Mouse (Mus musculus): ENCODE measurements around the gene Tbcb. TPM values are rescaled to one million over a fixed set of nuclear protein-coding genes. Genes with fewer than 3 reads are reported as not detected.
"Not testable (repeated sequence)": the region's sequence is repeated elsewhere in the genome, so short reads cannot be mapped to it uniquely, and the experiment has no call there.

The Tbcb gene
- polyA plus RNA-seq, 1 experiment from 2014 or later, result 176 TPM

DNA sequence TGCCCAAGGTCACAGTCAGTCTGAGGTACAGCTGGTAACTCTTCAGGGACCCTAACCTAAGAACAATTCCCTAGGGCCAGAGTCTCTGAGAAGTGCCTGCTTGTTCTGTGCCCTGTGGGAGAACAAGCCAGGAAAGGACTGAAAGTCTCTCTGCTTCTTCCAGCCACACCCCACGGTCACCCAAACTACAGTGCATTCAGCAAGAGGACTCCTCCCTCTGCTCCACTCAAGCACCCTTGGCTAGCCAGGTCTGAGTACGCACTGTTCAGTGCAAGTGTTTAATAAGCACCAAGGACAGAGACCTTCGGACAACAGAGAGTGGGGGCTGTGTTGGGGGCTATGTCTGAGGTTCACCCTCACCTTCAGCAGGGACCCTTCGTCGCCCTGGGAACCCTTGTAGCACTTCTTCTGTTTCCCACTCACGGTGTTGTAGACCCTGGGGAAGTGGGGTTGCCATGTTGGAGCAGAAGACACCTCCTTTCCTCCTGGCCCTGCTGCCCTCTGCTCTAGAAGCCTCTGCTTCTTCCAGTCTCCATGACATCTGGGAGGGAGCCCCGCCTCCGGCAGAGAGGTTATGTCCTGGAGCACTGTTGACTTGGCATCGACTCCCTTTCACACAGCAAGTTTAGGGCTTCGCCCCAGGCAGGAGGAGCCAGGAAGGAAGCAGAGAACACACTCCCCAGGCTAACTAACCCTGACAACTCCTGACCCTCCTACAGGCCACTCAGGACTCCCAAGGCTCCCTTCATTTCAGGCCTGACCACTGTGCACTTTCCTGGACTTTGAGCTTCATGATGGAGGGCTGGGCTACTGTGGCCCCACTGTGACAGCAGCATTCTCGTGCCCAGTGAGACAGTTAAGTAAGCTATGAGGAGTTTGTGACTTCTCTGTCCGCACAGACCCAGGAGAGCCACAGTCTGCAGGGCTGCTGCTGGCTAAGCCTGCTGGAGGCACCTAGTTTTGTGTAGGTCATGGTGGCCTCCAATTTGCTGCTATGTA lies 20.2 kb upstream of the Tbcb start:
- 80% methylated on average over 12 of the region's 12 CpGs for WGBS
- Histone ChIP-seq H3K36me3 (ENCODE audit: insufficient read depth, low read length) (0 out of 2 replicates have a peak, but pooled peaks cover 11% of the 10 kb centered on the region), H3K9ac (ENCODE audit: low read depth, low read length) (no peak overlapping the region), H3K27ac (no peak overlapping the region), H3K4me1 (replicated peaks; ENCODE audit: insufficient read depth, low read length) (no peaks in the 10 kb centered on the region), H3K27me3 (ENCODE audit: insufficient read depth, low read length) (no peaks in the 10 kb centered on the region), H3K4me3 (replicated peaks; ENCODE audit: low read depth, low read length) (no peak overlapping the region), H3K9me3 (replicated peaks; ENCODE audit: low read length) (no peaks in the 10 kb centered on the region), H3K4me2 (ENCODE audit: low read length) (no peak overlapping the region)
- no peak for TF ChIP-seq CTCF (IDR thresholded peaks at IDR 0.05; ENCODE audit: low read depth)
- ATAC-seq (replicated peaks; ENCODE audit: low FRiP score, low read depth) (peak; percentile 49; the same call in 1 of the 2 replicates), DNase-seq (ENCODE audit: low spot score) (peak; percentile 1)

DNA sequence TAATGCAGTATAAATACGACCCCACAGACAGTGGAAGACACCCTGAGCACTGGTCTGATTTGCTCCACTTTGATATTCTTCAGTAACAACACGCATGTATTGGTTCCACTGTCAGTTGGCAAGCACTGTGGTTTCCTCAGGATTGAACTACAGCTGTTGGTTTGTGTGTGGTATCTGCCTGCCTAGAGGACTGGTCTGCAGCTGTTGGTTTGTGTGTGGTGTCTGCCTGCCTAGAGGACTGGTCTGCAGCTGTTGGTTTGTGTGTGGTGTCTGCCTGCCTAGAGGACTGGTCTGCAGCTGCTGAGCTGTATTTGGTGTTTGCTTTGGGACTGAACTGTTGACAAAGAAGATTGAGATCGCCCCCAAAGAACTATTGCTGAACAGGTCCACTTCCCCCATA lies 5.3 kb upstream of the Tbcb start:
- H3K4me2 ChIP-seq (ENCODE audit: low read length); H3K27me3 ChIP-seq (ENCODE audit: insufficient read depth, low read length); H3K9me3 ChIP-seq (replicated peaks; ENCODE audit: low read length); ATAC-seq (replicated peaks; ENCODE audit: low FRiP score, low read depth); H3K4me1 ChIP-seq (replicated peaks; ENCODE audit: insufficient read depth, low read length); DNase-seq (ENCODE audit: low spot score); H3K36me3 ChIP-seq (ENCODE audit: insufficient read depth, low read length); H3K27ac ChIP-seq; H3K9ac ChIP-seq (ENCODE audit: low read depth, low read length); H3K4me3 ChIP-seq (replicated peaks; ENCODE audit: low read depth, low read length): not testable (repeated sequence)
- 88% methylated on average over 3 of the region's 3 CpGs for WGBS

DNA sequence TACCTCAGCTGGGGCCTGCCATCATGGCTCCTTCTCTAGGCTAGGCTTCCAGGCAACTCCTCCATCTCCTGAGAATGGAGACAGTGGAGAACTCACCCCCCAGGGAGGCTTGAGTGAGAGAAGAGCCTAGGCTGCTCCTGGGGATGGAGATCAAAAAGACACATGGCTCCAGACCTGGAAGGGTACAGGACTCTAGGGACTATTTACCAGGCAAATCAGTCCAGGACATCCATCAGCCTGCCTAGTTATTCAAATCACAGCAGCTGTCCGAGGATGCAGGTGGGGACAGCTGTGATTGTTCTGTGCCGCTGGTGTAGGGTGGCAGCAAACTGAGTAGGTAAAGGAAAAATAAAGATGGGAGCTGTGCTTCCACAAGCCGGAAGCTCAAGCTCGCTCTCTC lies 3.6 kb upstream of the Tbcb start, which contains the start of gene Ovol3:
Gene Ovol3 (minus strand): TSS at position 101 of the 400 bp plus-strand sequence.
- Histone ChIP-seq H3K4me2 (ENCODE audit: low read length) (no peak within 1 kb of the TSS), H3K4me1 (replicated peaks; ENCODE audit: insufficient read depth, low read length) (peaks cover 10% of the 10 kb centered on the region), H3K9ac (ENCODE audit: low read depth, low read length) (no peak within 1 kb of the TSS), H3K9me3 (replicated peaks; ENCODE audit: low read length) (no peaks in the 10 kb centered on the region), H3K27me3 (ENCODE audit: insufficient read depth, low read length) (no peaks in the 10 kb centered on the region), H3K27ac (no peak within 1 kb of the TSS), H3K4me3 (replicated peaks; ENCODE audit: low read depth, low read length) (no peak within 1 kb of the TSS), H3K36me3 (ENCODE audit: insufficient read depth, low read length) (0 out of 2 replicates have a peak, but pooled peaks cover 4% of the 10 kb centered on the region)
- ATAC-seq (replicated peaks; ENCODE audit: low FRiP score, low read depth) (no peak), DNase-seq (ENCODE audit: low spot score) (no peak)
- no peak for TF ChIP-seq CTCF (IDR thresholded peaks at IDR 0.05; ENCODE audit: low read depth)
- WGBS, result 84% methylated on average over 4 of the region's 4 CpGs

DNA sequence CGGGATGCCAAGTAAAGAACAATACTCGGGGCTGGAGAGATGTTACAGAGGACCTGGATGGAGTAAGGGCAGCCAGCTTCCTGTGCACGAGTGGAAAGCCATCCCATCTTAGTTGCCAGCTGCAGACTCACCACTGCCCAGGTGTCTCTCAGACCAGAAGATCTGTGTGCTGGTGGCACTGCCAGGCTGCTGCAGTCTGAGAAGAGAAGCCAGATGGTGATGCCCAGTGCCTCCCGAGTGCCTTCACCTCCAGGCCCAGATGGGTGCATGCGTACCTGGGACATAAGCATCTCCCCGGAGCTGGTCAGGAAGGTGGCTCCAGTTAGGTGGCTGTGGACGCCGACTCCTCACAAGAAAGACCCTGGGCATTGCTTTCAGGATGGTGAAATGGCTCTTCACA lies 3.0 kb upstream of the Tbcb start:
- ATAC-seq (replicated peaks; ENCODE audit: low FRiP score, low read depth) (no peak), DNase-seq (ENCODE audit: low spot score) (no peak)
- no peaks in the 10 kb centered on the region for H3K27me3 ChIP-seq (ENCODE audit: insufficient read depth, low read length)
- no peak overlapping the region for H3K27ac ChIP-seq
- no peak overlapping the region for H3K9ac ChIP-seq (ENCODE audit: low read depth, low read length)
- no peaks in the 10 kb centered on the region for H3K9me3 ChIP-seq (replicated peaks; ENCODE audit: low read length)
- no peak for TF ChIP-seq CTCF (IDR thresholded peaks at IDR 0.05; ENCODE audit: low read depth)
- H3K4me1 ChIP-seq (replicated peaks; ENCODE audit: insufficient read depth, low read length), result peaks cover 10% of the 10 kb centered on the region
- no peak overlapping the region for H3K4me2 ChIP-seq (ENCODE audit: low read length)
- no peak overlapping the region for H3K4me3 ChIP-seq (replicated peaks; ENCODE audit: low read depth, low read length)
- WGBS, result 84% methylated on average over 8 of the region's 8 CpGs
- 0 out of 2 replicates have a peak, but pooled peaks cover 4% of the 10 kb centered on the region for H3K36me3 ChIP-seq (ENCODE audit: insufficient read depth, low read length)

DNA sequence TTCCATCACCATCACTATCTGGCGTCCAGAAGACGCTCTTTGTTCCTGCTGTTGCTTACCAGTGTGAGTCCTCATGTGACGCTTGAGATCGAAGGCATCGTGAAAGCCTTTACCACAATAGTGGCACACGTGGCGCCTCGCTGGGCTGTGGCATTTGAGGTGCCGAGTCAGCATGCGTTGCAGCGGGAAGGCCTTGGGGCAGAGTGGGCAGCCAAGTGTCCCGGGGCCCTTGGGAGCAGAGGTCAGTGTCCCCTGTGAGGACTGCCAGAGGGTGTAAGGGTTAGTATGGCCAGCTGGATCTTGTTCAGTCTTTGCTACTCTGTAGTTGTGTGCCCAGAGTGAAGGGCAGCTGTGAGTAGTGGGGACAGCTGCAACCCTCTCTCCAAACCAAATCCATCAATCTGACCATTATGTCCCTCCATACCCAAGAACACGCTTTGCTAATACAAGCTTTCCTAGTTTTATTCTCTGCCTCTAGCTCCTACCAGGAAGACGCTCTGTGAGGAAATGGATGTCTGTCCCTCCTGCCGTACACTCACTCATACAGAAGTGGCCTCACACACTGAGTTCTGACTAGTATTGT lies 2.3 kb upstream of the Tbcb start:
- H3K27ac ChIP-seq, result no peak overlapping the region
- peaks cover 10% of the 10 kb centered on the region for H3K4me1 ChIP-seq (replicated peaks; ENCODE audit: insufficient read depth, low read length)
- WGBS, result 83% methylated on average over 15 of the region's 15 CpGs
- H3K27me3 ChIP-seq (ENCODE audit: insufficient read depth, low read length), result no peaks in the 10 kb centered on the region
- H3K9ac ChIP-seq (ENCODE audit: low read depth, low read length), result no peak overlapping the region
- 0 out of 2 replicates have a peak, but pooled peaks cover 4% of the 10 kb centered on the region for H3K36me3 ChIP-seq (ENCODE audit: insufficient read depth, low read length)
- no peak for TF ChIP-seq CTCF (IDR thresholded peaks at IDR 0.05; ENCODE audit: low read depth)
- no peak for ATAC-seq (replicated peaks; ENCODE audit: low FRiP score, low read depth)
- no peak overlapping the region for H3K4me2 ChIP-seq (ENCODE audit: low read length)
- no peak overlapping the region for H3K4me3 ChIP-seq (replicated peaks; ENCODE audit: low read depth, low read length)
- H3K9me3 ChIP-seq (replicated peaks; ENCODE audit: low read length), result no peaks in the 10 kb centered on the region
- no peak for DNase-seq (ENCODE audit: low spot score)

DNA sequence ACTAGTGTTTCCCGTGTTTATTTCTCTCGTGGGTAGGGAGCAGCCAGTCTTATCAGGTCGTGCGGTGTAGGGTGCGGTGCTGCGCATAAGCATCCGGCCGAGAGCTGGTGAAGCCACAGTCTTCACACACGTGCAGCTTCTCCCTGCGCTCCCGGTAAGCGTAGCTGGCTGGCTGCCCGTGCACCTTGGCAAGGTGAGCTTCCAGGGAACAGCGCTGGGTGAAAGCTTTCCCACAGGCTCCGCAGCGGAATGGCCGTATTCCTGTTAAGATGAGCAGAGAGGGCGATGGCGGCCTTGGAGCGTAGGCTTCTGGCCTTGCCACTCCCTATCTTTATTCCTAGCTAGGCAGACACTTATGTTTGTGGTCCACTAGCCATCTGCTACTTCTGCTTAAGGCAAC lies 1.3 kb upstream of the Tbcb start:
- TF ChIP-seq CTCF (IDR thresholded peaks at IDR 0.05; ENCODE audit: low read depth), result no peak
- DNase-seq (ENCODE audit: low spot score) (no peak), ATAC-seq (replicated peaks; ENCODE audit: low FRiP score, low read depth) (no peak)
- H3K9ac ChIP-seq (ENCODE audit: low read depth, low read length), result no peak overlapping the region
- H3K4me2 ChIP-seq (ENCODE audit: low read length), result peak overlapping the region; percentile 74; the same call in 1 of the 2 replicates
- WGBS, result 88% methylated on average over 20 of the region's 20 CpGs
- H3K4me3 ChIP-seq (replicated peaks; ENCODE audit: low read depth, low read length), result no peak overlapping the region
- no peaks in the 10 kb centered on the region for H3K27me3 ChIP-seq (ENCODE audit: insufficient read depth, low read length)
- H3K9me3 ChIP-seq (replicated peaks; ENCODE audit: low read length), result no peaks in the 10 kb centered on the region
- peaks cover 10% of the 10 kb centered on the region for H3K4me1 ChIP-seq (replicated peaks; ENCODE audit: insufficient read depth, low read length)
- no peak overlapping the region for H3K27ac ChIP-seq
- 0 out of 2 replicates have a peak, but pooled peaks cover 4% of the 10 kb centered on the region for H3K36me3 ChIP-seq (ENCODE audit: insufficient read depth, low read length)

All from kidney, postnatal 0 days (tissue).